Mouse (Mus musculus) gastrocnemius, postnatal 4 days (tissue): ENCODE measurements around the gene Hpse2. TPM values are rescaled to one million over a fixed set of nuclear protein-coding genes. Genes with fewer than 3 reads are reported as not detected.
"Not testable (repeated sequence)": the region's sequence is repeated elsewhere in the genome, so short reads cannot be mapped to it uniquely, and the experiment has no call there.

Experiments used
- DNase-seq, 2 experiments: peaks; one replicate each; pipeline ENCODE4 v3.0.0; 2021 to 2022; ENCODE audit warnings: low spot score in 2 of 2, mixed read lengths in 2 of 2
- long read RNA-seq, 2 experiments: library from polyadenylated mRNA; stranded (forward); transcript quantifications; one replicate each; pipeline ENCODE4 v2.0.0; 2021
- total RNA-seq, 2 experiments: library from RNA; stranded (reverse); gene quantifications; 2 replicates each; pipeline ENCODE4 v1.2.3; 2021

The Hpse2 gene
- under 1 TPM; 0.34 to 0.54 TPM for total RNA-seq
- long read RNA-seq, experiment 1: 0 reads
- long read RNA-seq, experiment 2: 0 reads

DNA sequence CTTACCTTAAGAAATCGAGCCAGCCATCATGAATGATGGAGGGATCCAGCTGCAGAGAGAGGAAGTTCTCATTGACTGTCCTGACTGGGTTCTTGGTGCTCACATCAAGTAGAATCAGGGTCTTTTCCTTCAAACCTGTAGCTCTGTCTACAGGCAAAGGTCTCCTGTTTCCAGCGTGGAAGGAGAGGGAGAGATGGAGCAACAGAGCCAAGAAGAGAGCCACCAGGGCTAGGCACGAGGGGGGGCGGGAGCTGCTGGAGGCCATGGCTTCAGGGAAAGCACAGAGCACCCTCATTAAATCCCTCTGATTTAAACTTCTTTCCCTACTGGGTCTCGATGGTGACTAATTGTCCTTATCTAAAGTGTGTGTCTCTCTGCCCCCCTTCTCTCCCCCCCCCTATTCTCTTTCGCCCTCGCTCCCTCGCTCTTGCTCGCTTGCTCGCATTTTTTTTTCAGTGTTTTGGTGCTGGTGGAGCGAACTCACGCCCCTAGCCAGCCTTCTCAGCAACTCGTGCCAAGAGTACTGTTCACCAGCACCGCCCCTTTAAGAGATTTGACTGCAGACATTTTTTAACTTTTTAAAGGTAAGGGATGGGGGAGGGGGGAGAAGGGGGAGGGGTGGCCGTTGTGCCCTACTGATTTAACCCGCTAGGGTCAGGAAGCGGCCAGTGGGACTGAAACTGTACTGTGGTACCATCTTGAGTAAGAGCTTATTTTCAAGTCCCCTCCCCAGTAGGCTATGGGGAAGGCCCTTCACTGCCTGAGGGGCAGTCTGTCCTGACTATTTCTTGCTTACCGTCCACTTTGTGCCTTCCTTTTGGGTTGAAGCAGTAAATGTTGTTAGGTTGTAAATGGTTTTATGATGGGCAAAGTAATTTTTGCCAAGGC is at the start of gene Hpse2:
Gene Hpse2, minus strand, starts transcription at position 339 of the 888 bp plus-strand sequence.
- DNase-seq: no peak

DNA sequence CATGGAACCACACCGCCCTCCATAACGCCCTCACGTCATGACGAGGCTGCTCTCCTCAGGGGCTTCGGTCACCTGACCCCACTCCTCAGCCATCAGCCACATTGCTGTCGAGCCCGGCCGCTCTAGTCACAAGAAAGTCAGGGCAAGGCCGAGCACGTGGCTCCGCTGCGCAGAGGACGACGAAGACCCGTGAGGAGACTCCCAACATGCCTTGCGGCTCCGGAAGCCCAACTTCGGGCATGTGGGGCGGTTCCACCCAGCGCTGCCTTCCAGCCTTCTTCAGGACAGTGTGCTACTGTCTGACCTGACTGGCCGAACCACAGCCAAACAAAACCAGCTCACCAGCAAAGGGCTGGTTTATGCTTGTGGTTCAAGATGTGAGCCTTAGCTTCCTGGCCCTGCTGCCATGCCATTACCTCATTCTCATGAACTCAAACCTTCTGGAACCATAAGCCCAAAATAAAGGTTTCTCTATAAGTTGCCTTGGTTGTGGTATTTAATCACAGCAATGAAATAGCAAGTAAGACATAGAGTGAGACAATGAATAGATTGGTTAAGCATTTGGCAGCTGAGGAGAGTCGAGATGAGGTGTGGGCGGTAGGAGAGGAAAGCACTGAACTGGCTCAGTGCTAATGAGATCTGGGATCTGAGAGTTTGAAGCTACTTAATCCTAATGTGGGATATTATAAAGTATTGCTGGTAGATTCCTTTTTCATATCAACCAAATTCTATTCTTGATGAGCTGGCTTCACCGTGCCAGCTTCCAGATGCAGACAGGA is 39.5 kb upstream of the Hpse2 start:
- no peak for DNase-seq

DNA sequence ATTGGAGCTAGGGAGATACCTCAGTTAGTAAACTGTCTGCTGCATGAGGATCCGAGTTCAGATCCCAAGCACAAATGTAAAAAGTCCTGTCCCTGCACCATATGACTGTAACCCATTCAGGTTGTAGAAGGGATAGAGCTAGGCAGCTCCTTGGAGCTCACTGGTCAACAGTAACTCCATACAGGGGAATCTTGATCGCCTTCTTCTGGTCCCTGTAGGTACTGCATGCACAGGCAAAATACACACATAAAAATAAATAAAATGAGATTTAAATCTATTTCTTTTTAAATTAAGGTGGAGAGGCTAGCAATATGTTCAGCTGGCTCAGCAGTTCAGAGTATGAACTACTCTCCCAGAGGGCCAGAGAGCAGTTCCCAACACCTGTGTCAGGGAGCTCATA is 35.9 kb upstream of the Hpse2 start:
- no peak for DNase-seq

DNA sequence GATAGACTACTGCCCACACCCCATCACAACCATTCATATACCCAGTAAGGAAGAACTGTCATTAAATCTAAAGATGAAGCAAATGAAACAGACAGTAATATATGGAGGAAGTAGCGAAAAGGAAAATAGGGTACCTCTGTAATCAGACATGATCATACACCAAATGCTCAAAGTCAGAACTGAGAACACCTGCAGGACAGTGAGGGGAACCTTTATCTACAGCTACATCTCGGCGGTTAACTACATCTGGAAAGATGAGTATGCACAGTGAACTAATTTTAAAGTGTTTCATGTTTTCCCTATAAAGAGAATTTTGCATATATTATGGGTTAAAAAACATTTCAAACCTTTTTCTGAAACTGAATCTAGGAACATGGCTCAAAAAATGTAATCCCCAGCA is 32.4 kb upstream of the Hpse2 start:
- DNase-seq: no peak

DNA sequence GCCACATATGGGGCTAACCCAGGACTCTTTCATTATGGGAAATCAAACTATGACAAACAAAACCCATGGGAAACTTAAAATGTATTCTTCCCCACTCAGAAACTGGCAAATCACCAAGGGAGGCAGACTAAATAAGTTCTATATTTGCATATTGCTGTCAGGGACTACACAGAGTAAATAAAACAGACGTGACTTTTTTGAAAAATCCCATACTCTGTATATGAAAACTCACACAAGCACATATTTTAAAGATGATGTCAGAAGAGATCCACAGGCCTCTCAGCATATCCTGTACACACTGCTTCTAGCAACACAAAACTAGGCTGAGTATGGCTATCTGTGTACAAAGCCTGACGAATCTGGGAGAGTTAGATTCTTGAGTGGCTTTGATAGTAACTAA is 27.4 kb upstream of the Hpse2 start:
- no peak for DNase-seq

DNA sequence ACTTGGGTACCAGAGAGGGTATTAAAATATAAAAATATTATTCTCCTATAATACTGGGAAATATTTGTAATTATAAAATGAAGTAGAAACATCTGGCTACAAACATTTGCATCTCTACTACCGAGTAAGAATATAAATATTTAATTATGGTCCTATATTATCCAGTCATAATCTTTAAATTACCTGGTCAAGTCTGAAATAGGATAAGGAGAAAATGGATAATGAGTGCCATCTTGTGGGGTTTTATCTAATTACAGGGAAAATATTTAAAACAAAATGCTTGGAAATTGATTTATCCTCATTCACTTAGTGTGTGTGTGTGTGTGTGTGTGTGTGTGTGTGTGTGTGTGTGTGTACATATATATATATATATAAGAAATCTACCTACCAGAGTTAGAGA is 19.0 kb upstream of the Hpse2 start:
- no peak for DNase-seq

DNA sequence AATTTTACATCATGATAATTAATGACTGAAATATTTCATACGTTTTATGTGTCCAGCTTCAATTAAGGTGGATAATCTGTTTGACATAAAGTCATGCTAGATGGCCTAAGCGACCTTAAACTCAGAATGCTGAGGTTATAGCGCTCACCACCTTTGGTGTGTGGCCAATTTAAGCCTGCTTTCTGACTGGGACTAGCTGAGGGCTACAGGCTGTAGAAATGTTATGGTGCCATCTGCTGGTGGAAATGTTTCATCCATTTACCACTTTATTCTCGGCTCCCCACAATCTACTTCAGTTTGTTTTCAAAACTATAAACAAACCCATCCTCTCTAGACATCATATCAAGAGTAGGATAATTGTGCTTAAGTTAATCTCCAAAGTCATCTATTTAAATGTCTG is 8.2 kb upstream of the Hpse2 start:
- peak in 1 of 2 experiments; percentile 40 for DNase-seq

DNA sequence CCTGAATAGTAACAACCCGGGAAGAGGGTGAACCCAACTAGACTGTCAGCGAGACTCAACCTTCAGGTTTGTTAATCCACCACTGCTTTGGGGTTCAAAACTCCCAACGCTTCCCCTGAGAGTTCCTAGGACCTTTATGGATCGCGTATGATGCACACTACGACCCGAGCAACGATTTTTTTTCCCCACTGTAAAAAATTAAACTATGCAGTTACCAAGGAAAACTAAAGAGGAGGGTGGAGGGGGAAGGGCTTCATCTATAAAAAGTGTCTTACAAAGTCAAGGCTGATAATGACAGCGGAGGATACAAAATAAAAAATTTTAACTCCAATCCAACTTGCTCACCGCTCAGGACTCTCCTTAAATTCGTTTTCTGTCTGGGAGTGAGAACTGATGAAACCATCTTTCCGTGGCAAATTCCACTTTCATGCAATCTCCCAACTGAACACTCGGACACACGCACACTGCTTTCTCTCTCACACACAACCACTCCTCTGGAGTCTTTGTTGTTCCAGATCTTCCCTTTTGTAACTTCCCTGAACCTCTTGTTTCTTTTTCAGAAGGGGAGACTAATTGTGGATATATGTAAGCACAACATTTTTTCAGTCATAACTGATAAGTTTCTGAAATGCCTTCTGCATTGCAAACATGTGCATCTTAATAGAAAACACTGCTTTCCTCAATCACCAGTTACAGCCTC is 934 bp downstream of the Hpse2 start:
- DNase-seq: no peak

DNA sequence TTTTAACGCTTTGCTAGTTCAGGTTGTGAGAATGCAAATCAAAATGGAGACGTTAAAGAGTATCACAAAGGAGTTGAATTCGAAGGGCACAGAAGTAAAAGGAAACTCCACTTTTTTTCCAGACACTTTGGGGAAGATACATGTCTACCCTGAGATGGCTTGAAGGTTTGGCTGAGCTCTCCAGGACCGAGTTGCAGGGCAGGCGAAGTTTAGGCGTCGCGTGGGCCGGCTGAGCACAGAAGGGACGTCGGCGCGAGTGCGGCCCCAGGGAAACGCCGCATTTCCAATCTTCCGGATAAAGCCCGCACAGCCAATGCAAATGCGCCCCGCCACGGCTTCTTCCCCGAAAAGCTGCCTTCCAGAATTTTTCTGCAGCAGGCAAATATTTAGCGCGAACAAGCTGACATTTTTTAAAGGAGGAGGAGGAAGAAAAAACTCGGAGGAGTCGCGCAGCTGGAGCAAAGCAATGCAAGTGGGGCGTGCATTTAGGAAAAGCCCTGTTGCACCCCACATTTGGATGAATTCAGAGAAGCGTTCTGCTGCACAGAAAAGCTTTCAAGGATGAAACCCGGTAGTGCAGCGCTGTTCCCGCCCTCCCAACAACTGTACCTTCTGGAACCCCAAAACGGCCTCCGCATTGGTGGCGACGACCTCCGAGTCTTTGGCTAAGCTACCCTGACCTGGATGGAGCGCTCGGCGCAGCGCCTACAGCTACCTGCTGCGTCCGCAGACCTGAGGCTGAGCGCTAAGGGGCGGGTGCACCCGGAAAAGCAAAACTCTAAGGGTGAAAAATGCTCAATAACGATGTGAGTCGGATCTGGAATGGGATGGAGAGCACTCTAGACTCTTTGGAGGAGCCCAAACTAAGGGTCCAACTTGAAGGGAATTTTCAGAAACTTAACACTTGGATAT is 1.9 kb downstream of the Hpse2 start:
- peak in 1 of 2 experiments; percentile 16 for DNase-seq

DNA sequence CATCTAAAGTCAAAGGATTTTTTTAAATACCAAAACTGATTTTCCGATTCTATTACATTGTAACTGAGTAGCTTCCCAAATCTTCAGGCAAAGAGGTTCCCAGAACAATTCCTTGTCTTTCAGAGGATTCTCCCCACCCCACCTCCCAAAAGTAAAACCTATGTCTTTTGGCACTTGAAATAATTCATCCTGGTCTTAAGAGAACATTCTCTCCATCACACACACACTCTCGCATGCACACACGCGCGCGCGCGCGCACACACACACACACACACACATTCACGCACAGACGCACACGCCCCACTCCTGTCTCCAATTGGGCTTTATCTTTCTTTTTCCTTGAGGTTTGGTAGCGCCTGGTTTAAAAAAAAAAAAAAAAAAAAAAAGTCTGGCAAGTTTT is 2.7 kb downstream of the Hpse2 start:
- no peak for DNase-seq

DNA sequence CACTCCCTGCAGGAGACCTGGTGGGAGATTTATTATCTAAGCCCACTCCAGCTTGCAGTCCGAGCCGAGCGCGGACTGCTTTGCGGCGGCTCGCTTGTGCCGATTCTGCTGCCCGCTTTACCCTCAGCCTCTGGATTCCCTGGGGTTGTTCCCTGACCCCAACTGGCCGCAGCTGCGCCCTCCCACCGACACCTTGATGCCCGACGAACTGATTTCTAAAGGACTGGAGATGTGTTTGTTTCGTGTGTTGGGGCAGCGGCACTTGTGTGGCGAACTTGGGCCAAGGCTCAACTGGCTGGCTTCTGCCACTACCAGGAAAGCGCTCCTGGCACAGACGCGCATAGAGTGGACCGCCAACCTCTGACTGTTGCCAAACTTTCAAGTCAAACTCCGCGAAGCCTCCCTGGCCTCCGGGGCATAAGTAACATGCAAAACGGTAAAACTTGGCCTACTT is 3.1 kb downstream of the Hpse2 start:
- DNase-seq: no peak

DNA sequence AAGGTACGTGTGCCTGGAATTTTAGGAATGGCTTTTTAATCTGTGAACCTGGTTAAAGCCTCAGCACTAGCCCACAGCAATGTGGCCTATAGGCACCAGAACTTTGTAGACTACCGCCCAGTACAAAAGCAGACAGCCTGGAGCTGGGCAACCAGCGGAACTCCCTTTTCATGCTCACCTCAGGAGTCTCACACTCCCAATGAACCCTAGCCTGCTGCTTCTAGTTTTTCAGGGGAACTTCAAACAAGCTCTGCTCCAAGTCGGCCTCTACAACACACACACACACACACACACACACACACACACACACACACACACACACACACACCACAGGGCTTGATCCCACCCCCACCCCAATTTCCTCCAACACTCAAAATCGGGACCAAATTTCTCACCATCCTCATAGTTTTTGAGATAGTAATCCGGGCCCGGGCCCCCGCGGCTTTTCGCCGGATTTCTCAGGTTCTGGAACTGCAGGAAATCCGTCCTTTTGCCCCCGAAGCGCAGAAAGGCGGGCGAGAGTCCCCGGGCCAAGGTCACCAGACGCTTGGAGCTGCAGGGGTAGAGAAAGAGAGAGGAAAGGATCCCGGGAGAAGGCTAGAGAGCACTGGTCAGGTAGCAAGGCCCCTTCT is 3.7 kb downstream of the Hpse2 start:
- DNase-seq: no peak

DNA sequence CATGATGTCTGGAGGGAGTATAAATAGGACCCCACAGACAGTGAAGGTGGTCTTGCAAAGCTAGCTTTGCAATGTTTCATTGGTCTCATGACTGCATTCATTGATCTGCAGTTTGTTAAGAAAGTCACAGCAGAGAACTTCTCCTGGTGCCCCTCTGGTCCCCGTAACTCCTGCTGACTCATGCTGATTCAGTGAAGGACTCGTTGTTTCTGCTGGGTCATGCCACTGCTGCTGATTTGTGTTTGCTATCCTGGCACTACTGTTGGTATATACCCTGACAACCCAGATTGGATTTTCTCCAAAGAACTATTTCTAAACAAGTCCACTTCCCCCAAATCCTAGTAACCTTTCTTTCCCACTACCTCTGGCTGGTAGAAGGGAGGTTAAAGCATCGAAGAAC is 29.3 kb downstream of the Hpse2 start:
- no peak for DNase-seq

DNA sequence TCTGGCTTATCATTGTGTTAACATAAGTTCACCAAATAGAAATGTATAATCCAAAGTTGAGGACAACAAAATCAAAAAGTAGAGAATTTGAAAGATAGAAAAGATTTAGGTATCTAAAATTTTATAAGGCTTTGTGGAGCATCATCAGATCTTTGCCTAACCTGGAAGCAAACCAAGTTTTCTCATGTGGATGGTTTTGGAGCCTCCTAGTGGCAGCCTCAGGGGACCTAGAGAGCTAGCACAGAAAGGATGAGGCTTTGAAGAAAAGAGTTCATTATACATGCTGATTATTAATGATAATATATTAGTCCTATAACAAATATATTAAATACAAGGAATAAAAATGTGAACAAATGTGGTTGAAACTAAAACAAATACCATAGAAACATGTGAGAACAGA is 77.0 kb downstream of the Hpse2 start:
- no peak for DNase-seq

DNA sequence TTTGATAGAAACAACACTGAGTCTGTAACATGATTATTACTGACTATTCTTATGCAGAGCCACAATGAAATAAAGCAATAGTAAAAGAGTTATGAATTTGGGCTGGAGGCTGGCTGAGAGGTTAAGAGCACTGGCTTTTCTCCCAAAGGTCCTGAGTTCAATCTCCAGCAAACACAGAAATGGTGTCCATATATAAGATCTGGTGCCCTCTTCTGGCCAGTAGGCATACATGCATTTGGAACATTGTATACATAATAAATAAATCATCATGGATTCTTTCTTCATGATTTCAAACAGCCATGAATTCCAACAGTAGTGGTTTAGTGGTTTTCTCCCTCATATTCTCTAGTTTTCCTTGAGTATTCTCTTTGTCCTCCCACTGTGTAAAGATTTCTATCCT is 81.4 kb downstream of the Hpse2 start:
- DNase-seq: no peak

DNA sequence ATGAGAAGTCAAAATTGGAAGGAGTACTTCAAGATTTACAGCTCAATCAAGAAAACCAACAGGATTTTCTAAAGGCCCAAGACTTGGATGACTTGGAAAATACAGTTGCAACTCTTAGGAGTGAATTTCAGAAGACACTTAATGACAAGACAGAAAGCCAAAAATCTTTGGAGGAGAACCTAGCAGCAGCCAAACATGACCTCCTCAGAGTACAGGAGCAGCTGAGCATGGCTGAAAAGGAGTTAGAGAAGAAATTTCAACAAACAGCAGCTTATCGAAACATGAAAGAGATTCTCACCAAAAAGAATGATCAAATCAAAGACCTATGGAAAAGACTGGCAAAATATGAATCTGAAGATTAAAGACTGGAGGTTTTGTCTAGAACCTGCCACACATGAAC is 106.8 kb downstream of the Hpse2 start:
- DNase-seq: not testable (repeated sequence)

DNA sequence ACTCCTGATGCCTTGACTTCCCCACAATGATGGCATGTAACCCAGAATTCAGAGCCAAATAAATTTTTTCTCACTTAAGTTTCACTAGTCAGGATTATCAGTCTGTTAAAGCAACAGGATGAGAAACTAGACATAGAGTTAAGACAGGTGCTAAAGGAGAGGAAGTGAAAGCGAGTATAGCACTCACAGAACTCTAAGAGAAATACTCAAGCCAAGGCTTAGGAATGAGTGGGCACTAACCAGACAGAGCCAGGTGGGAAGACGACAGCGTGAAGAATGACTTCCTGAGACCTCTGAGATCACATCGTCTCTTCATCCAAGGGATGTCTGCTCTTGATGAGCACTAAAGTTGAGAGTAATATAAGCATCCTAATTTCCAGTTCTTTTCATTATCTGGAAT is 144.2 kb downstream of the Hpse2 start:
- DNase-seq: no peak

DNA sequence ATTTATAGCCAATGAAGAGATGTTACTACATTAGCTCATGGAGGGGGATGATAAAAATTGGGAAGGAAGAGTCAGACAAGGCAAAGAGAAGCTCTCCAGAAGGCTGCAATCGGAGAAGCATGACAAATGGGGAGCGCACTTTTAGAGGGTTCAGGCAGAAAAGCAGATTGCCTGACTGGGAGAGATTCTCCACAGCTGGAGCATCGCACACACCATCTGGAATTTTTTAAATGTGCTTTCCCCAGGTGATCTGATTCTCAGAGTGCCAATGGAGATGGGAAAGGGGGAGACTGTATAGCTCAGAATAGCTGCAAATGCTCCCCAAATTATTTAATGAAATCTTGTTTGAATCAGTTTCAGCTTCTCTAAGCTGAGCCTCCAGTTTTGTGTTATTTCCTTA is 156.4 kb downstream of the Hpse2 start:
- DNase-seq: no peak

DNA sequence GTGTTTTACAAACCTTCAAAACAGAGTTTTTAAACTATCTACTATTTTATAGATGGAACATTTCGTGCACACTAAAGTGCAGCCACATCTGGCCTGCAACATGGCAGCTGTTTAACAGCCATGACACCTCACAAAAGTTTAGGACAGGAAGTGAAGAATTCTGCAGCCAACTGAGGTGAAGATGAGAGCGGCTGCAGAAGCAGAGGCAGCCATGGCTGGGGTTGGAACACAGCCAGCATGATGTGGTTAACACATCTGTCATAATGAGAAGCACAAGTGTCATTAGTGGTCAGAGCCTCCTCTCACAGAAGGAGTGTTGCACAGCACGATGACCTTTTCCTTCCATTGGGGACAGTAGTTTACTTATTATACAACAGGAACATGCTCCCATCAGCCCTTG is 194.6 kb downstream of the Hpse2 start:
- no peak for DNase-seq

DNA sequence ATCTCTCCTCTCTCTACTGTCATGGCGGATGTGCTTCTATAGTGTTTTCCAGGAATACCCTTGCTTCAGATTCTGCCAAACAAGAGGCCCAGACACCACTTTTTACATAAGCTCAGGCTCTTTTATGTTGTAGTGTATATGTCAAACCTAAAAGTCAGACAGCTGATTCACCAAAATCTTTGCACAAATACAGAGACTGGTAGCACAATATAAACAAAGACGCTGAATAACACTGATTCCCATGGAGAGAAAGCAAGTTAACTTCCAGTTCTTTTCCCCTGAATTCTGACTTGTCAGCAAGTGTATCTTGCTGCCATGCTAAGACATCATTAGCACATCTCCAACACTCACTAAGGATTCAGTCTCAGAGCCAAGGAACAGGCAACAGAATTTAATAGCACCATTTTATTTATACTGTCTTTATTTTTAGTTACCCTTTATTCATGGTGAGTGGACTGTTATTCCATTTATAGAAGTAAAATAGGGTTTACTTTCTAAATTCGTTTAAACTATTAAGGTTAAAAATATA is 212.7 kb downstream of the Hpse2 start:
- DNase-seq: no peak
